Comparison of ENCODE assay signal across 9 mouse cellular contexts in the genomic region with DNA sequence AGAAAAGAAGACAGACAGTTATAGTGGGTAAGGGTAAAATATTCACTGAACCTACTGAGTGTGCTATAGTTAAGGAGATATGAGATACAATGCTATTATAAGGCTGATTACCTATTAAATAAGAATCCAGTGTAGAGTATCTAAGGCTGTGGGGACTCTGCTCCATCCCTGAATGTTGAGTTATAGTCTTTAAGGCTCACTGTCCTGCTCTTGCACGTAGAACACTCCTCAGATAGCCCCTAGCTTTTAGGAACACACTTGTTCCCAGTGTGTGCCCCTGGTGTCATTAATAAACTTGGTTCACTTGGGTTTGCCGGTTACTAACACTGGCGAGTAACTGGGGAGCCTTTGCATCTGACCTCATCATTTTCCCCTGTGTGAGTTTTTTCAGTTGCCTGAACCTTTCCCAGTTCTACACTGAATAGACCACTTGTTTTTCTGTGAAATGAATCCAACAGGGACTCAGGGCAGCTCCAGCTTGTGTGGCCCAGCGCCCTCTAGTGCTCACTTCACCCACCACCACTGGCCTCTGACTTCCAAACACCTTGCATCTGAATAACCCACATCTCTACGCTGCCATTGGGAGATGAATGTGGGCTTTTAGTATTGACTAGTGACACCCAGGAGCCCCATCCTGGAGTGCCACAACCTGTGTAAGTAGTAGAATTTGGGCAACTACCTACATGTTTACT. TPM values are rescaled to one million over a fixed set of nuclear protein-coding genes. Genes with fewer than 3 reads are reported as not detected.
DNase-seq lines count a peak whose midpoint lies in the region; ATAC-seq and TF ChIP-seq lines count a peak whose summit lies in the region.
"Had no signal": no experiment of that assay in that cellular context is flagged by ENCODE, and none has a peak within 500 bp of the region (broad histone marks: within the 10 kb centered on the region; RNA-seq: fewer than 3 reads in every experiment).

No protein-coding gene starts in this region.

- H3K27ac ChIP-seq in bone marrow, adult 2 months (ENCODE audit: control insufficient read depth, insufficient read depth, low read depth, low read length, poor library complexity): no peak overlapping the region
- no peak overlapping the region for H3K27ac ChIP-seq in embryonic facial prominence, embryonic 14.5 days (replicated peaks; ENCODE audit: low read depth, low read length)
- no peak overlapping the region for H3K27ac ChIP-seq in heart, embryonic 10.5 days
- no peak overlapping the region for H3K27ac ChIP-seq in kidney, embryonic 14.5 days (ENCODE audit: low read depth, low read length)
- no peak overlapping the region for H3K27ac ChIP-seq in limb, embryonic 14.5 days (replicated peaks; ENCODE audit: low read depth, low read length)

- no peaks in the 10 kb centered on the region for H3K27me3 ChIP-seq in embryonic facial prominence, embryonic 14.5 days (replicated peaks; ENCODE audit: control insufficient read depth, insufficient read depth, low read length)
- no peaks in the 10 kb centered on the region for H3K27me3 ChIP-seq in heart, embryonic 10.5 days (ENCODE audit: insufficient read depth, poor library complexity, severe bottlenecking)
- no peaks in the 10 kb centered on the region for H3K27me3 ChIP-seq in kidney, embryonic 14.5 days (ENCODE audit: control insufficient read depth, insufficient read depth, low read length)
- no peaks in the 10 kb centered on the region for H3K27me3 ChIP-seq in limb, embryonic 14.5 days (ENCODE audit: control insufficient read depth, insufficient read depth, low read length)

- H3K9ac ChIP-seq in embryonic facial prominence, embryonic 14.5 days (ENCODE audit: low read depth, low read length): no peak overlapping the region
- no peak overlapping the region for H3K9ac ChIP-seq in kidney, embryonic 14.5 days (ENCODE audit: low read depth, low read length)
- no peak overlapping the region for H3K9ac ChIP-seq in limb, embryonic 14.5 days (ENCODE audit: low read depth, low read length, severe bottlenecking)

- ATAC-seq in embryonic facial prominence, embryonic 14.5 days (ENCODE audit: low read depth): peak; percentile 92
- peak; percentile 94 for ATAC-seq in kidney, embryonic 14.5 days (ENCODE audit: low FRiP score, low TSS enrichment)
- ATAC-seq in limb, embryonic 14.5 days (ENCODE audit: low FRiP score, low read depth): peak; percentile 86

- no peak for TF ChIP-seq POLR2A in bone marrow, adult 2 months (IDR thresholded peaks at IDR 0.05; ENCODE audit: borderline replicate concordance, control insufficient read depth, low read depth, low read length)
- no peak for TF ChIP-seq POLR2A in limb, embryonic 14.5 days (IDR thresholded peaks at IDR 0.05; ENCODE audit: borderline replicate concordance, extremely low read depth, insufficient read depth, insufficient read length)

- no peaks in the 10 kb centered on the region for H3K36me3 ChIP-seq in embryonic facial prominence, embryonic 14.5 days (ENCODE audit: control insufficient read depth, insufficient read depth, low read length)
- no peaks in the 10 kb centered on the region for H3K36me3 ChIP-seq in heart, embryonic 10.5 days
- H3K36me3 ChIP-seq in kidney, embryonic 14.5 days (ENCODE audit: control insufficient read depth, insufficient read depth, low read length): no peaks in the 10 kb centered on the region
- H3K36me3 ChIP-seq in limb, embryonic 14.5 days (ENCODE audit: control insufficient read depth, insufficient read depth, low read length): no peaks in the 10 kb centered on the region

- no peaks in the 10 kb centered on the region for H3K9me3 ChIP-seq in embryonic facial prominence, embryonic 14.5 days (ENCODE audit: control insufficient read depth, low read length)
- H3K9me3 ChIP-seq in heart, embryonic 10.5 days: no peaks in the 10 kb centered on the region
- no peaks in the 10 kb centered on the region for H3K9me3 ChIP-seq in kidney, embryonic 14.5 days (ENCODE audit: control insufficient read depth, low read length)
- H3K9me3 ChIP-seq in limb, embryonic 14.5 days (ENCODE audit: control insufficient read depth, low read length): no peaks in the 10 kb centered on the region

- H3K4me2 ChIP-seq in embryonic facial prominence, embryonic 14.5 days (ENCODE audit: low read depth, low read length): no peak overlapping the region
- no peak overlapping the region for H3K4me2 ChIP-seq in kidney, embryonic 14.5 days (replicated peaks; ENCODE audit: low read depth, low read length)
- H3K4me2 ChIP-seq in limb, embryonic 14.5 days (replicated peaks; ENCODE audit: low read depth, low read length, severe bottlenecking): no peak overlapping the region

- H3K4me3 ChIP-seq in bone marrow, adult 2 months (replicated peaks; ENCODE audit: control insufficient read depth, low read depth, low read length): no peak overlapping the region
- no peak overlapping the region for H3K4me3 ChIP-seq in embryonic facial prominence, embryonic 14.5 days (ENCODE audit: low read depth, low read length)
- no peak overlapping the region for H3K4me3 ChIP-seq in heart, embryonic 10.5 days
- H3K4me3 ChIP-seq in kidney, embryonic 14.5 days (ENCODE audit: low read length): no peak overlapping the region
- H3K4me3 ChIP-seq in limb, embryonic 14.5 days (replicated peaks; ENCODE audit: low read length): no peak overlapping the region

- peak; percentile 78 for TF ChIP-seq CTCF in bone marrow, adult 2 months (IDR thresholded peaks at IDR 0.05; ENCODE audit: control insufficient read depth, insufficient read depth, low read length)

- no peaks in the 10 kb centered on the region for H3K4me1 ChIP-seq in bone marrow, adult 2 months (ENCODE audit: control insufficient read depth, insufficient read depth, low read length)
- no peaks in the 10 kb centered on the region for H3K4me1 ChIP-seq in embryonic facial prominence, embryonic 14.5 days (ENCODE audit: control insufficient read depth, insufficient read depth, low read length)
- H3K4me1 ChIP-seq in heart, embryonic 10.5 days: no peaks in the 10 kb centered on the region
- H3K4me1 ChIP-seq in kidney, embryonic 14.5 days (ENCODE audit: control insufficient read depth, insufficient read depth, low read length): no peaks in the 10 kb centered on the region
- no peaks in the 10 kb centered on the region for H3K4me1 ChIP-seq in limb, embryonic 14.5 days (ENCODE audit: control insufficient read depth, insufficient read depth, low read length)

- peak; percentile 69 for DNase-seq in CD4-positive, CD25-positive, alpha-beta regulatory T cell, adult 2 months (ENCODE audit: low read depth, low spot score)
- DNase-seq in embryonic facial prominence, embryonic 14.5 days (ENCODE audit: low spot score): peak; percentile 70
- DNase-seq in heart, embryonic 10.5 days (ENCODE audit: low spot score): peak; percentile 88
- peak; percentile 70 for DNase-seq in limb, embryonic 14.5 days (ENCODE audit: low spot score)
- DNase-seq in naive thymus-derived CD4-positive, alpha-beta T cell, adult 2 months (ENCODE audit: low read depth): peak; percentile 57
- DNase-seq in telencephalon, adult 2 months (ENCODE audit: low read depth, low spot score): peak; percentile 44

- 26% methylated on average over 5 of the region's 5 CpGs for WGBS in bone marrow, adult 2 months
- 18% methylated on average over 5 of the region's 5 CpGs for WGBS in embryonic facial prominence, embryonic 14.5 days
- WGBS in heart, embryonic 10.5 days: 28% methylated on average over 5 of the region's 5 CpGs
- 21% methylated on average over 5 of the region's 5 CpGs for WGBS in kidney, embryonic 14.5 days
- WGBS in limb, embryonic 14.5 days: 21% methylated on average over 5 of the region's 5 CpGs

RNA-seq across cellular contexts. Expression of a gene that starts 34.5 kb away (rescaled TPM):
- polyA plus RNA-seq in bone marrow, adult 2 months (2011; ENCODE audit: insufficient read depth, insufficient read length, low replicate concordance, missing spikeins): 6.4 and 8.2 TPM in 2 replicates
- 42.3 and 45.1 TPM in 2 replicates for polyA plus RNA-seq in embryonic facial prominence, embryonic 14.5 days (2014; fragmentation: Nextera tagmentation; extraction: Ambion mirVana)
- 29.0 and 31.3 TPM in 2 replicates for polyA plus RNA-seq in heart, embryonic 10.5 days (2016; fragmentation: Nextera tagmentation; extraction: Ambion mirVana)
- polyA plus RNA-seq in kidney, embryonic 14.5 days (2014; fragmentation: Nextera tagmentation; extraction: Ambion mirVana): 24.0 and 32.7 TPM in 2 replicates
- polyA plus RNA-seq in limb, embryonic 14.5 days (2012; rRNA removed): 119 and 158 TPM in 2 replicates
- polyA plus RNA-seq in limb, embryonic 14.5 days (2014; fragmentation: Nextera tagmentation; extraction: Ambion mirVana): 46.5 and 51.8 TPM in 2 replicates

RNA-seq across cellular contexts. Expression of a gene that starts 48.1 kb away (rescaled TPM):
- 4.6 and 5.6 TPM in 2 replicates for polyA plus RNA-seq in bone marrow, adult 2 months (2011; ENCODE audit: insufficient read depth, insufficient read length, low replicate concordance, missing spikeins)
- polyA plus RNA-seq in embryonic facial prominence, embryonic 14.5 days (2014; fragmentation: Nextera tagmentation; extraction: Ambion mirVana): not detected in 2 replicates
- polyA plus RNA-seq in heart, embryonic 10.5 days (2016; fragmentation: Nextera tagmentation; extraction: Ambion mirVana): 1.1 TPM in 2 replicates
- not detected in 2 replicates for polyA plus RNA-seq in kidney, embryonic 14.5 days (2014; fragmentation: Nextera tagmentation; extraction: Ambion mirVana)
- polyA plus RNA-seq in limb, embryonic 14.5 days (2012; rRNA removed): 0.08 TPM in 1 of 2 replicates, not detected in the other
- polyA plus RNA-seq in limb, embryonic 14.5 days (2014; fragmentation: Nextera tagmentation; extraction: Ambion mirVana): not detected in 2 replicates

RNA-seq across cellular contexts. Expression of a gene that starts 51.3 kb away (rescaled TPM):
- polyA plus RNA-seq in bone marrow, adult 2 months (2011; ENCODE audit: insufficient read depth, insufficient read length, low replicate concordance, missing spikeins): 1.8 and 2.2 TPM in 2 replicates
- polyA plus RNA-seq in embryonic facial prominence, embryonic 14.5 days (2014; fragmentation: Nextera tagmentation; extraction: Ambion mirVana): 1.2 and 1.6 TPM in 2 replicates
- polyA plus RNA-seq in heart, embryonic 10.5 days (2016; fragmentation: Nextera tagmentation; extraction: Ambion mirVana): 0.58 and 0.85 TPM in 2 replicates
- 0.80 and 1.5 TPM in 2 replicates for polyA plus RNA-seq in kidney, embryonic 14.5 days (2014; fragmentation: Nextera tagmentation; extraction: Ambion mirVana)
- polyA plus RNA-seq in limb, embryonic 14.5 days (2012; rRNA removed): 1.3 and 2.6 TPM in 2 replicates
- polyA plus RNA-seq in limb, embryonic 14.5 days (2014; fragmentation: Nextera tagmentation; extraction: Ambion mirVana): 1.1 and 1.4 TPM in 2 replicates
- polyA plus RNA-seq: large intestine, adult 2 months had no signal

RNA-seq across cellular contexts. Expression of a gene that starts 57.2 kb away (rescaled TPM):
- polyA plus RNA-seq in bone marrow, adult 2 months (2011; ENCODE audit: insufficient read depth, insufficient read length, low replicate concordance, missing spikeins): 4.4 and 16.4 TPM in 2 replicates
- polyA plus RNA-seq in embryonic facial prominence, embryonic 14.5 days (2014; fragmentation: Nextera tagmentation; extraction: Ambion mirVana): 9.6 and 9.8 TPM in 2 replicates
- 7.9 and 8.5 TPM in 2 replicates for polyA plus RNA-seq in heart, embryonic 10.5 days (2016; fragmentation: Nextera tagmentation; extraction: Ambion mirVana)
- 5.0 and 9.1 TPM in 2 replicates for polyA plus RNA-seq in kidney, embryonic 14.5 days (2014; fragmentation: Nextera tagmentation; extraction: Ambion mirVana)
- polyA plus RNA-seq in limb, embryonic 14.5 days (2012; rRNA removed): 35.3 and 40.5 TPM in 2 replicates
- polyA plus RNA-seq in limb, embryonic 14.5 days (2014; fragmentation: Nextera tagmentation; extraction: Ambion mirVana): 12.5 and 13.3 TPM in 2 replicates
